Mouse (Mus musculus): ENCODE data around the gene Pard3b.

- no peak for TF ChIP-seq POLR2A (IDR thresholded peaks at IDR 0.05; ENCODE audit: control insufficient read depth, extremely low read depth, insufficient read depth, low read length, poor library complexity)
- no peak for TF ChIP-seq CTCF (IDR thresholded peaks at IDR 0.05; ENCODE audit: borderline replicate concordance, control insufficient read depth, extremely low read depth, insufficient read depth, low read length, poor library complexity)
These were observed 157.7 kb downstream of the Pard3b start for GRCm38 (mm10) chr1:61796296-61796695.

Measured in thymus, adult 2 months (tissue).